ENCODE assay signal across 9 mouse cellular contexts in genomic region chr13:31792480-31793132, GRCm38 (mm10). TPM values are rescaled to one million over a fixed set of nuclear protein-coding genes. Genes with fewer than 3 reads are reported as not detected.
A peak's percentile ranks its signal among the peaks of the same experiment; 100 is the strongest.
DNase-seq lines count a peak whose midpoint lies in the region; ATAC-seq and TF ChIP-seq lines count a peak whose summit lies in the region.
"Had no signal": no experiment of that assay in that cellular context is flagged by ENCODE, and none has a peak within 500 bp of the region (broad histone marks: within the 10 kb centered on the region; RNA-seq: fewer than 3 reads in every experiment).

No protein-coding gene starts in this region.

- no peak overlapping the region for H3K27ac ChIP-seq in cortical plate, adult 2 months (ENCODE audit: insufficient read depth, low read length)
- no peak overlapping the region for H3K27ac ChIP-seq in heart, embryonic 14.5 days (replicated peaks in 1 of 2; ENCODE audit: control insufficient read depth in 1 of 2, insufficient read depth in 1 of 2, low read depth in 2 of 2, low read length in 2 of 2)
- H3K27ac ChIP-seq in stomach, embryonic 15.5 days: no peak overlapping the region

- no peak for TF ChIP-seq POLR2A in cortical plate, adult 2 months (IDR thresholded peaks at IDR 0.05; ENCODE audit: extremely low read depth, insufficient read depth, low read length)

- DNase-seq in gastrocnemius, adult 18-20 months (ENCODE audit: low spot score): peak; percentile 47
- no peak for DNase-seq in gastrocnemius, postnatal 25 days
- peak; percentile 71 for DNase-seq in kidney, postnatal 10 days
- DNase-seq in lung, postnatal 14 days: peak; percentile 57

- peak; percentile 100 for TF ChIP-seq CTCF in E14TG2a.4 (conservative IDR thresholded peaks at IDR 0.05; ENCODE audit: low read length)
- peak; percentile 95 for TF ChIP-seq CTCF in cortical plate, adult 2 months (IDR thresholded peaks at IDR 0.05; ENCODE audit: extremely low read depth, insufficient read depth, low read length)

- peak overlapping the region; percentile 62 for H3K4me2 ChIP-seq in heart, embryonic 14.5 days (ENCODE audit: low read length)
- peak overlapping the region; percentile 45 for H3K4me2 ChIP-seq in stomach, embryonic 15.5 days

- no peak for ATAC-seq in heart, embryonic 14.5 days (ENCODE audit: insufficient number of reproducible peaks, insufficient read depth, low FRiP score, low read depth)
- ATAC-seq in stomach, embryonic 15.5 days (ENCODE audit: insufficient read depth, low FRiP score, low read depth): 0 out of 2 replicates have a peak, but pooled peaks have one; percentile 31

- no peaks in the 10 kb centered on the region for H3K9me3 ChIP-seq in E14TG2a.4 (ENCODE audit: low read length)
- no peaks in the 10 kb centered on the region for H3K9me3 ChIP-seq in heart, embryonic 14.5 days (ENCODE audit: control insufficient read depth, low read length)
- no peaks in the 10 kb centered on the region for H3K9me3 ChIP-seq in stomach, embryonic 15.5 days

- H3K9ac ChIP-seq in heart, embryonic 14.5 days (ENCODE audit: low read length): no peak overlapping the region
- H3K9ac ChIP-seq in stomach, embryonic 15.5 days: no peak overlapping the region

- no peaks in the 10 kb centered on the region for H3K4me1 ChIP-seq in E14TG2a.4 (replicated peaks; ENCODE audit: low read depth, low read length)
- H3K4me1 ChIP-seq in cortical plate, adult 2 months (ENCODE audit: control insufficient read depth, insufficient read depth, low read length): no peaks in the 10 kb centered on the region
- H3K4me1 ChIP-seq in heart, embryonic 14.5 days (ENCODE audit: control insufficient read depth in 2 of 2, insufficient read depth in 2 of 2, low read length in 2 of 2): peaks cover 0 to 5% of the 10 kb centered on the region in 2 experiments; a peak in 2 of 4 replicates
- H3K4me1 ChIP-seq in stomach, embryonic 15.5 days: peaks cover 2% of the 10 kb centered on the region; the same call in 1 of the 2 replicates

- H3K36me3 ChIP-seq in E14TG2a.4 (ENCODE audit: insufficient read depth, low read length): no peaks in the 10 kb centered on the region
- H3K36me3 ChIP-seq in heart, embryonic 14.5 days (ENCODE audit: control insufficient read depth, insufficient read depth, low read length): no peaks in the 10 kb centered on the region
- no peaks in the 10 kb centered on the region for H3K36me3 ChIP-seq in stomach, embryonic 15.5 days

- WGBS in heart, embryonic 14.5 days: 11% methylated on average over 17 of the region's 17 CpGs
- 9% methylated on average over 17 of the region's 17 CpGs for WGBS in stomach, embryonic 15.5 days

- H3K4me3 ChIP-seq in E14TG2a.4 (replicated peaks; ENCODE audit: low read length): no peak overlapping the region
- H3K4me3 ChIP-seq in cortical plate, adult 2 months (ENCODE audit: insufficient read depth, low read length): no peak overlapping the region
- peak overlapping the region; percentile 12 to 28; a peak in 3 of 4 replicates for H3K4me3 ChIP-seq in heart, embryonic 14.5 days (ENCODE audit: control insufficient read depth in 1 of 2, insufficient read depth in 1 of 2, low read depth in 1 of 2, low read length in 2 of 2)
- peak overlapping the region; percentile 20 for H3K4me3 ChIP-seq in stomach, embryonic 15.5 days (replicated peaks)

- peaks cover 39% of the 10 kb centered on the region for H3K27me3 ChIP-seq in E14TG2a.4 (ENCODE audit: insufficient read depth, low read length)
- H3K27me3 ChIP-seq in heart, embryonic 14.5 days (ENCODE audit: control insufficient read depth, insufficient read depth, low read length): peaks cover 3% of the 10 kb centered on the region; the same call in 1 of the 2 replicates
- H3K27me3 ChIP-seq in stomach, embryonic 15.5 days (replicated peaks): 0 out of 2 replicates have a peak, but pooled peaks cover 4% of the 10 kb centered on the region

RNA-seq across cellular contexts. Expression of gene Foxc1, which starts 13.8 kb away (rescaled TPM):
- under 1 TPM; 0.75 to 0.88 TPM for total RNA-seq in gastrocnemius, adult 18-20 months (2021)
- total RNA-seq in gastrocnemius, postnatal 25 days (2021): 1 to 10 TPM in 1 of 2 experiments, under 1 TPM in 1; 0.84 to 1.3 TPM
- 2.3 and 2.8 TPM in 2 replicates for polyA plus RNA-seq in cortical plate, adult 2 months (2012; rRNA removed)
- polyA plus RNA-seq in heart, embryonic 14.5 days (2014; fragmentation: Nextera tagmentation; extraction: Ambion mirVana): 4.3 and 5.0 TPM in 2 replicates
- 0.18 and 0.28 TPM in 2 replicates for polyA plus RNA-seq in stomach, embryonic 15.5 days (2015; fragmentation: Nextera tagmentation; extraction: Ambion mirVana)
- polyA plus RNA-seq: liver, embryonic 16.5 days had no signal

Comparison
In these comparisons a context has a peak if more than half of its experiments do, and no peak if none do; other contexts are left out.
1. H3K4me3 ChIP-seq: peak in heart, embryonic 14.5 days (2 of 2) and stomach, embryonic 15.5 days (single experiment); none in E14TG2a.4 (single experiment) and cortical plate, adult 2 months (single experiment).